Mouse (Mus musculus) embryonic facial prominence, embryonic 10.5 days (tissue): Measurements from ENCODE around the gene Ankrd12. TPM values are rescaled to one million over a fixed set of nuclear protein-coding genes. Genes with fewer than 3 reads are reported as not detected.
A peak's percentile ranks its signal among the peaks of the same experiment; 100 is the strongest.

Source experiments
- DNase-seq: peaks from one replicate; pipeline ENCODE4 v3.0.0-alpha.2; 2017; ENCODE audit warnings: low spot score
- H3K27ac ChIP-seq: fragments of 300-500 bp; sonication (generic); replicated peaks from 2 replicates; pipeline ENCODE4 v1.5.1; 2016; ENCODE audit warnings: mild to moderate bottlenecking
- H3K27me3 ChIP-seq: fragments of 300-500 bp; sonication (generic); replicated peaks from 2 replicates; pipeline ENCODE4 v1.6.1; 2016; ENCODE audit warnings: low read depth, mild to moderate bottlenecking; ENCODE audit not compliant: poor library complexity, severe bottlenecking
- H3K36me3 ChIP-seq: fragments of 300-500 bp; sonication (generic); replicated peaks from 2 replicates; pipeline ENCODE4 v1.6.1; 2016; ENCODE audit warnings: mild to moderate bottlenecking, moderate library complexity
- H3K4me1 ChIP-seq: fragments of 300-500 bp; sonication (generic); 2 replicates; pipeline ENCODE4 v1.6.1; 2016
- H3K4me3 ChIP-seq: fragments of 300-500 bp; sonication (generic); 2 replicates; pipeline ENCODE4 v1.5.1; 2016; ENCODE audit warnings: mild to moderate bottlenecking, moderate library complexity
- H3K9me3 ChIP-seq: fragments of 300-500 bp; sonication (generic); 2 replicates; pipeline ENCODE4 v1.6.1; 2016; ENCODE audit warnings: mild to moderate bottlenecking
- WGBS: fragments of 180-500 bp; shearing (Covaris S2); methylation state at CpG from one replicate; pipeline ENCODE4 v1.1.7; 2016; 5-methylcytosine and 5-hydroxymethylcytosine counted together
- polyA plus RNA-seq: library from polyadenylated mRNA; unstranded; fragments of >200 nt; fragmentation: Nextera tagmentation; extraction: Ambion mirVana; gene quantifications from 2 replicates; pipeline ENCODE4 v1.2.1, GENCODE M21; 2016

The Ankrd12 gene
- polyA plus RNA-seq, 1 experiment from 2014 or later, result 19.2 TPM

- Histone ChIP-seq H3K4me1 (peaks cover 8% of the 10 kb centered on the region), H3K4me3 (no peak overlapping the region), H3K36me3 (no peaks in the 10 kb centered on the region), H3K27ac (no peak overlapping the region), H3K9me3 (no peaks in the 10 kb centered on the region), H3K27me3 (no peaks in the 10 kb centered on the region)
- no peak for DNase-seq
- 86% methylated on average over 7 of the region's 7 CpGs for WGBS
These were observed 27.2 kb upstream of the Ankrd12 start for GRCm38 (mm10) chr17:66104076-66104475.

GRCm38 (mm10) chr17:66101380-66102330 is 24.8 kb upstream of the Ankrd12 start, which contains the start of gene Ndufv2:
Ndufv2 (minus strand) TSS chr17:66101559.
- 0 out of 2 replicates have a peak, but pooled peaks cover 10% of the 10 kb centered on the region for H3K36me3 ChIP-seq
- 1% methylated on average over 67 of the region's 67 CpGs for WGBS
- no peaks in the 10 kb centered on the region for H3K27me3 ChIP-seq
- H3K9me3 ChIP-seq, result no peaks in the 10 kb centered on the region
- peak within 1 kb of the TSS; percentile 95 for H3K4me3 ChIP-seq
- peaks cover 8% of the 10 kb centered on the region for H3K4me1 ChIP-seq
- peak; percentile 97 for DNase-seq
- H3K27ac ChIP-seq, result peak within 1 kb of the TSS; percentile 95

- Histone ChIP-seq H3K4me3 (peak overlapping the region; percentile 95), H3K36me3 (peaks cover 14% of the 10 kb centered on the region; the same call in 1 of the 2 replicates), H3K27ac (peak overlapping the region; percentile 95), H3K27me3 (no peaks in the 10 kb centered on the region), H3K4me1 (peaks cover 8% of the 10 kb centered on the region), H3K9me3 (no peaks in the 10 kb centered on the region)
- peak; percentile 30 for DNase-seq
- WGBS, result 1% methylated on average over 41 of the region's 41 CpGs
These were observed 23.9 kb upstream of the Ankrd12 start for GRCm38 (mm10) chr17:66100566-66101379.

- H3K4me3 ChIP-seq, result no peak overlapping the region
- DNase-seq, result no peak
- no peaks in the 10 kb centered on the region for H3K27me3 ChIP-seq
- peaks cover 65% of the 10 kb centered on the region for H3K36me3 ChIP-seq
- no peaks in the 10 kb centered on the region for H3K4me1 ChIP-seq
- no peak overlapping the region for H3K27ac ChIP-seq
- H3K9me3 ChIP-seq, result no peaks in the 10 kb centered on the region
- 87% methylated on average over 3 of the region's 3 CpGs for WGBS
These were observed 15.8 kb upstream of the Ankrd12 start for GRCm38 (mm10) chr17:66092664-66093063.

GRCm38 (mm10) chr17:66092065-66092464 is 15.2 kb upstream of the Ankrd12 start:
- Histone ChIP-seq H3K4me3 (no peak overlapping the region), H3K36me3 (peaks cover 67% of the 10 kb centered on the region), H3K27me3 (no peaks in the 10 kb centered on the region), H3K27ac (no peak overlapping the region), H3K9me3 (no peaks in the 10 kb centered on the region), H3K4me1 (no peaks in the 10 kb centered on the region)
- DNase-seq, result no peak
- WGBS, result 93% methylated on average over 2 of the region's 2 CpGs

GRCm38 (mm10) chr17:66091392-66091791 is 14.5 kb upstream of the Ankrd12 start:
- H3K36me3 ChIP-seq, result peaks cover 70% of the 10 kb centered on the region
- H3K4me3 ChIP-seq, result no peak overlapping the region
- H3K27ac ChIP-seq, result no peak overlapping the region
- no peak for DNase-seq
- WGBS, result 92% methylated on average over 2 of the region's 2 CpGs
- no peaks in the 10 kb centered on the region for H3K4me1 ChIP-seq
- no peaks in the 10 kb centered on the region for H3K9me3 ChIP-seq
- no peaks in the 10 kb centered on the region for H3K27me3 ChIP-seq

GRCm38 (mm10) chr17:66090251-66090650 is 13.4 kb upstream of the Ankrd12 start:
- no peak overlapping the region for H3K27ac ChIP-seq
- no peaks in the 10 kb centered on the region for H3K9me3 ChIP-seq
- H3K27me3 ChIP-seq, result no peaks in the 10 kb centered on the region
- no peaks in the 10 kb centered on the region for H3K4me1 ChIP-seq
- no peak overlapping the region for H3K4me3 ChIP-seq
- no peak for DNase-seq
- H3K36me3 ChIP-seq, result peaks cover 76% of the 10 kb centered on the region

- no peaks in the 10 kb centered on the region for H3K27me3 ChIP-seq
- DNase-seq, result no peak
- WGBS, result 83% methylated on average over 1 of the region's 1 CpGs
These were observed 8.1 kb upstream of the Ankrd12 start for GRCm38 (mm10) chr17:66085038-66085437.

GRCm38 (mm10) chr17:66084486-66084885 is 7.6 kb upstream of the Ankrd12 start:
- no peak for DNase-seq
- Histone ChIP-seq H3K9me3 (no peaks in the 10 kb centered on the region), H3K4me3 (no peak overlapping the region), H3K36me3 (peaks cover 82% of the 10 kb centered on the region), H3K27me3 (no peaks in the 10 kb centered on the region), H3K27ac (no peak overlapping the region), H3K4me1 (no peaks in the 10 kb centered on the region)
- WGBS, result 95% methylated on average over 1 of the region's 1 CpGs

More at GRCm38 (mm10) chr17:66085038-66085437, 8.1 kb upstream of the Ankrd12 start:
- H3K9me3 ChIP-seq, result no peaks in the 10 kb centered on the region
- H3K4me3 ChIP-seq, result no peak overlapping the region
- H3K36me3 ChIP-seq, result peaks cover 80% of the 10 kb centered on the region
- no peaks in the 10 kb centered on the region for H3K4me1 ChIP-seq
- no peak overlapping the region for H3K27ac ChIP-seq

GRCm38 (mm10) chr17:66077437-66077850 is 555 bp upstream of the Ankrd12 start:
- no peak for DNase-seq
- Histone ChIP-seq H3K4me3 (peak overlapping the region; percentile 86), H3K27ac (peak overlapping the region; percentile 86), H3K4me1 (peaks cover 18% of the 10 kb centered on the region), H3K27me3 (peaks cover 14% of the 10 kb centered on the region), H3K9me3 (no peaks in the 10 kb centered on the region), H3K36me3 (peaks cover 31% of the 10 kb centered on the region)
- WGBS, result under 1% methylated on average over 23 of the region's 23 CpGs

GRCm38 (mm10) chr17:66076174-66076927 is 538 bp downstream of the Ankrd12 start:
- 2% methylated on average over 94 of the region's 95 CpGs for WGBS
- Histone ChIP-seq H3K9me3 (no peaks in the 10 kb centered on the region), H3K27me3 (peaks cover 14% of the 10 kb centered on the region), H3K27ac (peak overlapping the region; percentile 86), H3K36me3 (peaks cover 27% of the 10 kb centered on the region), H3K4me3 (peak overlapping the region; percentile 86), H3K4me1 (peaks cover 18% of the 10 kb centered on the region)
- DNase-seq, result peak; percentile 54

GRCm38 (mm10) chr17:66075827-66076173 is 1.1 kb downstream of the Ankrd12 start:
- peaks cover 18% of the 10 kb centered on the region for H3K4me1 ChIP-seq
- H3K36me3 ChIP-seq, result peaks cover 21% of the 10 kb centered on the region
- DNase-seq, result peak; percentile 22
- H3K9me3 ChIP-seq, result no peaks in the 10 kb centered on the region
- H3K4me3 ChIP-seq, result peak overlapping the region; percentile 86
- H3K27ac ChIP-seq, result no peak overlapping the region
- 5% methylated on average over 12 of the region's 12 CpGs for WGBS
- peaks cover 14% of the 10 kb centered on the region for H3K27me3 ChIP-seq
